Mouse (Mus musculus) heart, embryonic 10.5 days (tissue): Measurements from ENCODE around the gene Serpinb7. TPM values are rescaled to one million over a fixed set of nuclear protein-coding genes. Genes with fewer than 3 reads are reported as not detected.

ENCODE experiments used
- polyA plus RNA-seq: library from polyadenylated mRNA; unstranded; fragments of >200 nt; fragmentation: Nextera tagmentation; extraction: Ambion mirVana; gene quantifications from 2 replicates; pipeline ENCODE4 v1.2.1, GENCODE M21; 2016

Gene Serpinb7
- polyA plus RNA-seq, 1 experiment from 2014 or later = not detected

Other genes with a start within 250 kb of the Serpinb7 start
- gene Serpinb3b, start 121.3 kb upstream of the Serpinb7 start, polyA plus RNA-seq = not detected in 2 replicates
- not detected in 2 replicates for gene Serpinb3c, start 121.3 kb upstream of the Serpinb7 start, polyA plus RNA-seq
- gene Serpinb11, start 38.5 kb upstream of the Serpinb7 start, polyA plus RNA-seq = not detected in 2 replicates
- gene Serpinb2, start 111.8 kb downstream of the Serpinb7 start, polyA plus RNA-seq = 0.25 and 0.30 TPM in 2 replicates
- 1.4 and 1.7 TPM in 2 replicates for gene Serpinb8, start 190.4 kb downstream of the Serpinb7 start, polyA plus RNA-seq